Mouse (Mus musculus) CH12.LX (cell line): ENCODE data around the gene Nav1. TPM values are rescaled to one million over a fixed set of nuclear protein-coding genes. Genes with fewer than 3 reads are reported as not detected.

Experiments used
- DNase-seq: peaks from one replicate; pipeline ENCODE4 v3.0.0-alpha.2; 2013; ENCODE audit errors: extremely low read depth
- H3K27ac ChIP-seq: 2 replicates; pipeline ENCODE4 v1.5.1; 2012; ENCODE audit warnings: low read depth, mild to moderate bottlenecking, control low read depth, moderate library complexity; ENCODE audit not compliant: insufficient read depth
- H3K27me3 ChIP-seq: replicated peaks from 2 replicates; pipeline ENCODE3; 2012; ENCODE audit warnings: inconsistent platforms
- H3K36me3 ChIP-seq, 2 experiments: replicated peaks in 1 of 2; 2 replicates each; pipeline versions ENCODE3 to v1.6.1; 2012; ENCODE audit warnings: inconsistent platforms in 1 of 2, low read length in 1 of 2, mild to moderate bottlenecking in 1 of 2, mixed read lengths in 1 of 2, moderate library complexity in 1 of 2; ENCODE audit not compliant: control insufficient read depth in 1 of 2, insufficient read depth in 1 of 2
- H3K4me1 ChIP-seq, 2 experiments: 2 replicates each; pipeline ENCODE4 v1.6.1; 2012; ENCODE audit warnings: inconsistent platforms in 1 of 2, moderate library complexity in 1 of 2; ENCODE audit not compliant: insufficient read depth in 2 of 2, control insufficient read depth in 1 of 2
- H3K4me2 ChIP-seq: 2 replicates; pipeline ENCODE4 v1.6.1; 2012; ENCODE audit warnings: low read depth, mild to moderate bottlenecking, control low read depth; ENCODE audit not compliant: poor library complexity, insufficient read depth, severe bottlenecking
- H3K4me3 ChIP-seq, 3 experiments: fragments of 150-350 bp in 1 of 3; sonication (generic) in 1 of 3; replicated peaks in 1 of 3; 2 replicates each; pipeline versions ENCODE3 to v1.5.1; 2011 to 2012; ENCODE audit warnings: low read depth in 2 of 3, low read length in 2 of 3, mild to moderate bottlenecking in 2 of 3, moderate library complexity in 2 of 3, control low read depth in 1 of 3, improper control_type of control experiment in 1 of 3, inconsistent platforms in 1 of 3, mixed read lengths in 1 of 3; ENCODE audit not compliant: poor library complexity in 1 of 3
- H3K79me2 ChIP-seq: replicated peaks from 2 replicates; pipeline ENCODE4 v1.6.1; 2012; ENCODE audit warnings: mild to moderate bottlenecking, moderate library complexity; ENCODE audit not compliant: control insufficient read depth, poor library complexity, insufficient read depth, severe bottlenecking; ENCODE audit errors: extremely low read depth
- H3K9ac ChIP-seq: 2 replicates; pipeline ENCODE4 v1.6.1; 2012; ENCODE audit warnings: low read depth, mild to moderate bottlenecking, control low read depth, moderate library complexity; ENCODE audit not compliant: insufficient read depth
- H3K9me3 ChIP-seq: replicated peaks from 2 replicates; pipeline ENCODE3; 2012; ENCODE audit warnings: low read length, inconsistent platforms, mixed read lengths
- BHLHE40 ChIP-seq: IDR thresholded peaks from 2 replicates; pipeline ENCODE4 v1.6.1; 2011; ENCODE audit warnings: mild to moderate bottlenecking, low read depth, low read length, improper control_type of control experiment
- E2F4 ChIP-seq: IDR thresholded peaks from 2 replicates; pipeline ENCODE4 v1.6.1; 2011; ENCODE audit warnings: low read depth, low read length, improper control_type of control experiment; ENCODE audit not compliant: insufficient replicate concordance
- EP300 ChIP-seq: IDR thresholded peaks from 2 replicates; pipeline ENCODE4 v1.6.1; 2011; ENCODE audit warnings: low read length, improper control_type of control experiment
- GABPA ChIP-seq: IDR thresholded peaks from 2 replicates; pipeline ENCODE4 v1.6.1; 2012; ENCODE audit warnings: low read depth, low read length, improper control_type of control experiment, inconsistent platforms; ENCODE audit not compliant: insufficient replicate concordance
- HCFC1 ChIP-seq: IDR thresholded peaks from 2 replicates; pipeline ENCODE4 v1.6.1; 2012; ENCODE audit warnings: low read depth, mild to moderate bottlenecking, inconsistent platforms, low read length, improper control_type of control experiment
- JUN ChIP-seq: IDR thresholded peaks from 2 replicates; pipeline ENCODE4 v1.6.1; 2011; ENCODE audit warnings: low read depth, mild to moderate bottlenecking, low read length, improper control_type of control experiment, moderate library complexity; ENCODE audit not compliant: insufficient read depth
- KAT2A ChIP-seq: IDR thresholded peaks from 2 replicates; pipeline ENCODE4 v1.6.1; 2012; ENCODE audit warnings: low read length, improper control_type of control experiment, inconsistent platforms; ENCODE audit not compliant: insufficient replicate concordance
- MAX ChIP-seq: IDR thresholded peaks from 2 replicates; pipeline ENCODE4 v1.6.1; 2011; ENCODE audit warnings: low read length, improper control_type of control experiment
- MEF2A ChIP-seq: IDR thresholded peaks from 2 replicates; pipeline ENCODE4 v1.6.1; 2014; ENCODE audit warnings: low read depth, mild to moderate bottlenecking, inconsistent platforms, low read length, improper control_type of control experiment, borderline replicate concordance
- MXI1 ChIP-seq: IDR thresholded peaks from 2 replicates; pipeline ENCODE4 v1.6.1; 2011; ENCODE audit warnings: mild to moderate bottlenecking, low read depth, low read length, improper control_type of control experiment
- NRF1 ChIP-seq: IDR thresholded peaks from 2 replicates; pipeline ENCODE4 v1.6.1; 2014; ENCODE audit warnings: low read depth, mild to moderate bottlenecking, inconsistent platforms, low read length, improper control_type of control experiment, moderate library complexity
- PAX5 ChIP-seq: IDR thresholded peaks from 2 replicates; pipeline ENCODE4 v1.6.1; 2012; ENCODE audit warnings: low read length, inconsistent platforms, mixed read lengths
- POLR2A ChIP-seq: IDR thresholded peaks from 2 replicates; pipeline ENCODE4 v1.6.1; 2011; ENCODE audit warnings: low read depth, mild to moderate bottlenecking, improper control_type of control experiment, low read length
- POLR2AphosphoS2 ChIP-seq: IDR thresholded peaks from 2 replicates; pipeline ENCODE4 v1.6.1; 2011; ENCODE audit warnings: low read depth, low read length, improper control_type of control experiment
- SIN3A ChIP-seq: IDR thresholded peaks from 2 replicates; pipeline ENCODE4 v1.6.1; 2012; ENCODE audit warnings: low read length, improper control_type of control experiment, inconsistent platforms
- TBP ChIP-seq: conservative IDR thresholded peaks from 2 replicates; pipeline ENCODE4 v1.6.1; 2011; ENCODE audit warnings: low read depth, low read length, improper control_type of control experiment
- ZC3H11A ChIP-seq: IDR thresholded peaks from 2 replicates; pipeline ENCODE4 v1.6.1; 2012; ENCODE audit warnings: low read depth, mild to moderate bottlenecking, inconsistent platforms, low read length, improper control_type of control experiment
- dilution Hi-C: fragments of 300-500 bp; cut with MboI; formaldehyde crosslinking; loops from 2 replicates; pipeline ENCODE4 v1.14.3; 2020; ENCODE audit warnings: low sequenced_read_pairs; ENCODE audit not compliant: extremely low pct_unique_long_range_greater_than_20kb, extremely low pct_ligation_motif_present
- in situ Hi-C: fragments of 300-500 bp; cut with MboI; formaldehyde crosslinking; loops from 3 replicates; pipeline ENCODE4 v1.14.3; 2019; ENCODE audit warnings: low sequenced_read_pairs, low pct_ligation_motif_present, low pct_unique_long_range_greater_than_20kb, mixed read lengths
- polyA plus RNA-seq: library from polyadenylated mRNA; unstranded; fragments of >175 nt; gene quantifications from 2 replicates; pipeline ENCODE4 v1.2.1, GENCODE M21; 2012; ENCODE audit warnings: low read depth; ENCODE audit not compliant: insufficient read length
- total RNA-seq, 2 experiments: library from RNA; depleted of rRNA; stranded (reverse); fragments of 300-350 nt in 1 of 2; fragments of >200 nt in 1 of 2; gene quantifications; 2 replicates each; pipeline ENCODE4 v1.2.3; 2012 to 2014

Nav1 gene
- total and polyA plus RNA-seq, 3 experiments: 0.21 to 0.56 TPM; not detected in 1

- no peak overlapping the region for H3K4me3 ChIP-seq
- no peaks in the 10 kb centered on the region for H3K9me3 ChIP-seq
- peak overlapping the region; percentile 18; the same call in 1 of the 2 replicates for H3K4me2 ChIP-seq
- H3K27me3 ChIP-seq: peaks cover 57% of the 10 kb centered on the region
- no peak overlapping the region for H3K9ac ChIP-seq
- peak; percentile 40 for DNase-seq
- TF ChIP-seq SIN3A (peak; percentile 66; the same call in 1 of the 2 replicates), POLR2A (no peak)
- in situ Hi-C loops: loop anchor here (10.0 kb wide), 1 partner anchor 49 kb away; no protein-coding TSS in a partner anchor
- peaks cover 0 to 14% of the 10 kb centered on the region in 2 experiments; a peak in 2 of 4 replicates for H3K4me1 ChIP-seq
- no peaks in the 10 kb centered on the region for H3K36me3 ChIP-seq
- H3K79me2 ChIP-seq: no peaks in the 10 kb centered on the region
- dilution Hi-C loops: no loop called here
- H3K27ac ChIP-seq: no peak overlapping the region
Measured at GRCm38 (mm10) chr1:135615715-135616641, 8.9 kb upstream of the Nav1 start.

DNA sequence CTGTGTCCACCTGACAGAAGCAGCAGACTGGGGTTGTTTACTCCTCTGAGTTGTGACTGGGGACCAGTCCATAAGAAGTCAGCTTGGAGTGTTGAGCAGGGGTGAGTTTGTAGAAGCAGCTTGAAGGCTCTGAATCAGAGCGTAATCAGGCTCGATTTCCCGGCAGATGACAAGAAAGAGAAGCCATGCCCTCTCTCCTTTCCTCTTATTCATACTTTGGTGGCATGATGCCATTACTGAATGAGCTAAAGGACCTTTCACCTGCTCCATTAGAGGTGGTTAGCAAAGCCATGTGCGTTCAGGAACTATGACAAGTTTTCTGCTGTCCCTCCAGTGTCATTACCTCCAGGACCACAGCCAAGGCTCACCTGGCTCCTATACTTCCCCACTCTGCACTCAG lies 2.5 kb upstream of the Nav1 start:
- Histone ChIP-seq H3K4me2 (no peak overlapping the region), H3K4me1 (no peaks in the 10 kb centered on the region), H3K36me3 (no peaks in the 10 kb centered on the region), H3K9me3 (no peaks in the 10 kb centered on the region), H3K9ac (no peak overlapping the region), H3K27me3 (peaks cover 83% of the 10 kb centered on the region), H3K27ac (no peak overlapping the region), H3K79me2 (no peaks in the 10 kb centered on the region), H3K4me3 (no peak overlapping the region)
- in situ Hi-C loops: loop anchor here (10.0 kb wide), 1 partner anchor 55 kb away; no protein-coding TSS in a partner anchor
- dilution Hi-C loops: no loop called here
- no peak for DNase-seq
- TF ChIP-seq GABPA (no peak), NRF1 (no peak), JUN (no peak), KAT2A (no peak), SIN3A (no peak), HCFC1 (no peak)

DNA sequence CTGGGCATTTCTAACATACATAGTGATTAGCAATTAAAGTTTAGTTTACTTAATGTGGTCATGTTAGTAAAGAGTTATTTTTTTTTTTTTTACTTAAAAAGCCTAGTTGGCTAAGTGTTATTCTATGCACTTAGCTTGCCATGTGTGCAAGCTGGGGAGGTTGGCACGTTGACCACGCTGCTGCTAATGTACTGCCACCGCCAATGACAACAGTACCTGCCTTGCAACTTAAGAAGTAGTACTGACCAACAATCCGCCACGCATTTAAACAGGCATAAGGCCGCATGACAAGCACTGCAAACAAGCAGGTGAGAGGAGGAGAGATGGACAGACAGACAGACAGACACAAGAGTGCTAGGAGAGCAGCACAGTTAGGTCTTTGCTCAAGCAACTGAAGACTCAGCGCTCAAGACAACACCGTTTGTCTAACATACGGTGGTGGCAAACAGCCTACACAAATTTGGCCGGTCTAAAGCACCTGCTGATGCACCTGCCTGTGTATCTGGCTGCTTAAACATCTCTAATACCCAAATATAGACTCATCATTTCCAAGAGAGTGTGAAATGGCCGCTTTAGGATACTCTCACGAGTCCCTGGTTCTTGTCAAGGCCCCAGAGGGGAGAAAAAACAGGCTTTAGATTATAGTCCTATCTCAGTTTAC lies 610 bp downstream of the Nav1 start:
- H3K4me3 ChIP-seq: no peak overlapping the region
- DNase-seq: no peak
- in situ Hi-C loops (no loop called here), dilution Hi-C loops (no loop called here)
- TF ChIP-seq BHLHE40 (no peak), MXI1 (no peak), TBP (no peak), ZC3H11A (no peak), MAX (no peak), MEF2A (no peak), EP300 (no peak), E2F4 (no peak), PAX5 (no peak), POLR2AphosphoS2 (no peak)
- H3K36me3 ChIP-seq: no peaks in the 10 kb centered on the region
- H3K9ac ChIP-seq: no peak overlapping the region
- no peaks in the 10 kb centered on the region for H3K79me2 ChIP-seq
- H3K4me2 ChIP-seq: no peak overlapping the region
- H3K27me3 ChIP-seq: peaks cover 85% of the 10 kb centered on the region
- no peaks in the 10 kb centered on the region for H3K4me1 ChIP-seq
- H3K9me3 ChIP-seq: no peaks in the 10 kb centered on the region
- H3K27ac ChIP-seq: no peak overlapping the region
